Comparison of ENCODE assay signal across 12 mouse cellular contexts in genomic region chr5:118081996-118082395, GRCm38 (mm10). TPM values are rescaled to one million over a fixed set of nuclear protein-coding genes. Genes with fewer than 3 reads are reported as not detected.
DNase-seq lines count a peak whose midpoint lies in the region; ATAC-seq lines count a peak whose summit lies in the region.
"Had no signal": no experiment of that assay in that cellular context is flagged by ENCODE, and none has a peak within 500 bp of the region (broad histone marks: within the 10 kb centered on the region; RNA-seq: fewer than 3 reads in every experiment).

No protein-coding gene starts in this region.

- no peaks in the 10 kb centered on the region for H3K9me3 ChIP-seq in midbrain, embryonic 13.5 days
- no peaks in the 10 kb centered on the region for H3K9me3 ChIP-seq in midbrain, embryonic 15.5 days
- H3K9me3 ChIP-seq in limb, embryonic 10.5 days (replicated peaks) = no peaks in the 10 kb centered on the region
- H3K9me3 ChIP-seq: midbrain, embryonic 12.5 days had no signal

- peak overlapping the region; percentile 54; the same call in 1 of the 2 replicates for H3K27ac ChIP-seq in midbrain, embryonic 13.5 days
- H3K27ac ChIP-seq in midbrain, embryonic 15.5 days = no peak overlapping the region
- H3K27ac ChIP-seq in limb, embryonic 10.5 days = peak overlapping the region; percentile 66

- no peak overlapping the region for H3K9ac ChIP-seq in midbrain, embryonic 13.5 days (replicated peaks)
- H3K9ac ChIP-seq in midbrain, embryonic 15.5 days = no peak overlapping the region
- H3K9ac ChIP-seq: midbrain, embryonic 12.5 days had no signal

- H3K27me3 ChIP-seq in midbrain, embryonic 13.5 days = no peaks in the 10 kb centered on the region
- no peaks in the 10 kb centered on the region for H3K27me3 ChIP-seq in midbrain, embryonic 15.5 days (replicated peaks)
- H3K27me3 ChIP-seq in limb, embryonic 10.5 days (ENCODE audit: low read depth, poor library complexity, severe bottlenecking) = no peaks in the 10 kb centered on the region
- H3K27me3 ChIP-seq: midbrain, embryonic 12.5 days had no signal

- peaks cover 94% of the 10 kb centered on the region for H3K4me1 ChIP-seq in midbrain, embryonic 13.5 days (replicated peaks)
- H3K4me1 ChIP-seq in midbrain, embryonic 15.5 days = peaks cover 90% of the 10 kb centered on the region
- peaks cover 42% of the 10 kb centered on the region for H3K4me1 ChIP-seq in limb, embryonic 10.5 days

- no peak overlapping the region for H3K4me3 ChIP-seq in midbrain, embryonic 13.5 days (replicated peaks)
- H3K4me3 ChIP-seq in midbrain, embryonic 15.5 days = no peak overlapping the region
- no peak overlapping the region for H3K4me3 ChIP-seq in limb, embryonic 10.5 days
- H3K4me3 ChIP-seq: midbrain, embryonic 12.5 days had no signal

- WGBS in midbrain, embryonic 13.5 days = 81% methylated on average over 6 of the region's 6 CpGs
- 77% methylated on average over 6 of the region's 6 CpGs for WGBS in midbrain, embryonic 15.5 days
- 83% methylated on average over 6 of the region's 6 CpGs for WGBS in limb, embryonic 10.5 days

- no peak for ATAC-seq in midbrain, embryonic 13.5 days
- no peak for ATAC-seq in midbrain, embryonic 15.5 days (replicated peaks)

- peaks cover 4% of the 10 kb centered on the region for H3K36me3 ChIP-seq in midbrain, embryonic 13.5 days
- no peaks in the 10 kb centered on the region for H3K36me3 ChIP-seq in midbrain, embryonic 15.5 days (replicated peaks)
- peaks cover 70% of the 10 kb centered on the region for H3K36me3 ChIP-seq in limb, embryonic 10.5 days

- no peak overlapping the region for H3K4me2 ChIP-seq in midbrain, embryonic 13.5 days (replicated peaks)
- H3K4me2 ChIP-seq in midbrain, embryonic 15.5 days = no peak overlapping the region
- H3K4me2 ChIP-seq: midbrain, embryonic 12.5 days had no signal

- peak; percentile 39 for DNase-seq in cerebellum, adult 11-12 months
- DNase-seq in cerebellum, adult 9-10 months = no peak
- no peak for DNase-seq in limb, embryonic 10.5 days (ENCODE audit: low spot score)
- peak; percentile 82 for DNase-seq in thymus, postnatal 25 days
- no peak for DNase-seq in embryo, embryonic 11 days
- no peak for DNase-seq in urinary bladder, postnatal 36 days (ENCODE audit: low spot score in 2 of 2)
- DNase-seq: kidney, postnatal 25 days; liver; right cerebral cortex, adult 18-20 months had no signal

RNA-seq across cellular contexts. Expression of gene Tesc, which starts 54.5 kb away (rescaled TPM):
- polyA plus RNA-seq in midbrain, embryonic 13.5 days (2015; fragmentation: Nextera tagmentation; extraction: Ambion mirVana) = 2.9 TPM in 2 replicates
- 6.5 and 7.9 TPM in 2 replicates for polyA plus RNA-seq in midbrain, embryonic 15.5 days (2015; fragmentation: Nextera tagmentation; extraction: Ambion mirVana)
- polyA plus RNA-seq in limb, embryonic 10.5 days (2016; fragmentation: Nextera tagmentation; extraction: Ambion mirVana) = 0.14 and 0.48 TPM in 2 replicates

Comparison
In these comparisons a context has a peak if more than half of its experiments do, and no peak if none do; other contexts are left out.
1. DNase-seq: peak in cerebellum, adult 11-12 months (single experiment) and thymus, postnatal 25 days (single experiment); none in cerebellum, adult 9-10 months (single experiment), limb, embryonic 10.5 days (single experiment), embryo, embryonic 11 days (single experiment) and urinary bladder, postnatal 36 days (0 of 2).